Mouse (Mus musculus) skeletal muscle tissue, postnatal 0 days (tissue): ENCODE data around the gene Sppl2b. TPM values are rescaled to one million over a fixed set of nuclear protein-coding genes. Genes with fewer than 3 reads are reported as not detected.

Source experiments
- microRNA counts: library from miRNA; unstranded; fragments of <30 nt; microRNA quantifications from one replicate; lab custom pipeline; 2015
- microRNA-seq, 2 experiments: library from miRNA; unstranded; fragments of <30 nt; microRNA quantifications; one replicate each; pipeline ENCODE4; 2016
- polyA plus RNA-seq: library from polyadenylated mRNA; unstranded; fragments of >200 nt; fragmentation: Nextera tagmentation; extraction: Ambion mirVana; gene quantifications from 2 replicates; pipeline ENCODE4 v1.2.1, GENCODE M21; 2015

Gene Sppl2b
- 20.0 and 20.7 TPM in 2 replicates for polyA plus RNA-seq

DNA sequence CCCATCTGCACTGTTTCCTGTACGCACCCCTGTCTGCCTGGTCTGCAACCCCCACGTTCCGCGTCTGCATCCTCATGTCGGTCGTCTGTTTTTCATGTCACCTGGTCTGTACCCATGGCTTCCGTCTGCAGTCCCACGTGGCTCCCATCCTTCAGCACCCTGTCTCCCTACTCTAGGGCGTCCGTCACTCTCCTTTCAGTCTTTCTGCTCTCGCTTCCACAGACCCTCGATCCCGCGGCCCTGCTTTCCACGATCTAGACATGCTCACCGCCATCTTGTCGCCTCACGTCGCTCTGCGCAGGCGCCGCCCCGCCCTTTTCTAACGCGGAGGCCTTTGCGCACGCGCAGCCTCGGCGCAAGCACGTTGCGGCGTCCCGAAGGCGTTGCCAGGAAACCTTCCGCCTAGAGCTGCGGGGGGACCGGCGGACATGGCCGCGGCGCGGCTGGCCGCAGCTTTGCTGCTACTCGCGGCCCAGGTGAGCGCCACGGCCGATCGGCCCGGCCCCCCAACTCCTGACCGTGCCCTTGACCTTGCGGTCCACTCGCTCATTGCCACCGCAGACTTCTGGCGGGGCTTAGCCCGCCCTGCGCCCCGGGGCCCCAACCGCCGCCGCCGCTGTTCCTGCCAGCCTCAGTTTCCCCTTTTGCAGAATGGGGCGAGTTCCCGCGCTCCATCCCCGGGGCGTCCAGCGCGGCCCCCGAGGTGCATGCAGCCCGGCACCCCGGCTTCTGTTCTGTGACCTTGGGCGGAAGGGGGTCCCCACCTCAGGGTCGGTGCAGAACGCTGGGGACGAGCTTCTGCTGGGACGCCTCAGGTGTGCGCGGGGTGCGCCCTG is at the start of gene Sppl2b, which contains the start of gene Lsm7:
Sppl2b (plus strand) TSS at position 363 of the 836 bp plus-strand sequence.
Lsm7 (minus strand) TSS at position 297 of the 836 bp plus-strand sequence.

DNA sequence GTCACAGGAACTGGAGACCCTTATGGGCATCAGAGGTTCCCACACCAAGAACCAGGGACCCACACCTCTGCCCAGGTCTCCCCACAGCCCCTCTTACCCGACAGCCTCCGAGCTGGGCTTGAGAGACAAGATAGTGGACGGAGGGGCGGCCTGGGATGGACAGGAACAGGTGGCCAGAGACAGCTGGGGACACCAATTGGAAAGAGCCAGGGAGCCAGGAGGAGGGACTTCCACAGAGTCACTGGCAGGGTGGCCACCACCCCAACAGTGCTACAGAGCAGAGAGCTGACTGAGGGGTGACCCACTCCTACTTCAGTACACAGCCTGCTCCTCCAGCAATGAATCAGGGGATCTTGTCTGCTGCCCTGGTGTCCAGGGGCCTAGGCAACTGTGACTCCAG is 41.7 kb upstream of the Sppl2b start, which contains the start of gene Jsrp1:
Jsrp1 (minus strand) TSS at position 133 of the 400 bp plus-strand sequence.

DNA sequence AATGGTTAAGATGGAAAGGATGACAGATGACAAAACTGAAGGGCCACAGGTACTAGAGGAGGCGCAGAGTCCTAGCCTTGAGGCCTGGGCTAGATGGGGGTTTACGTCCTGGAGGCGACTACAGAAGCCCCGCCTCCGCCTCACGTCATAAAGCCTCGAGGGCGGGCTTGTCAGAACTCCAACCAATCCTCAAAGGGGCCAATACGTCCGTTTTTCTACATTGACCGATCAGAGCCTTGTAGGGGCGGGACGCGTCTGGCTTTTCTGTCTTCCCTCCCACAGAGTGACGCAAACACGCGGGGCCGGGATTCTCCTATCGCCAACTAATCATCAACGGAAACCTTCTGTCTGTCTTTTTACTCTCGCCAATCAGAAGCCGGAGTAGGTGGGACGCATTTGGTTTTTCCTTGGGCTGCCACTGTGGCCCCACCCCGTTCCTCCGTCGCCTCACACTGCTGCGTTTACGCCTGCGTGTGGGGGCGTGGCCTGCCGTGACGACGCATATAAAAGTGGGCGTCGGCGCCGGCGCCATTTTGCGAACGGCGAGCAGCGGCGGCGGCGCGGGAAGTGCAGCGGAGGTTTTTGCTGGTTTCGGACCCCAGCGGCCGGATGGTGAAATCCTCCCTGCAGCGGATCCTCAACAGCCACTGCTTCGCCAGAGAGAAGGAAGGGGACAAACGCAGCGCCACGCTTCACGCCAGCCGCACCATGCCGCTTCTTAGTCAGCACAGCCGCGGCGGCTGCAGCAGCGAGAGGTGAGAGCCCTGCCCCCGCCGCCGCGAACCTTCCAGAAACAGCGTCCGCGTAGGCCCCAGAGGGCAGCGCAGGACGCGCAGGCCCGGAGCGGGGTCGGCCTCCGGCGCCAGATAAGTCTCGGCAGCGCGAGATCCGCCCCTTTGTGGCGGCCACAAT is 28.7 kb upstream of the Sppl2b start, which contains the start of gene Oaz1:
Oaz1 (plus strand) TSS at position 506 of the 912 bp plus-strand sequence.

DNA sequence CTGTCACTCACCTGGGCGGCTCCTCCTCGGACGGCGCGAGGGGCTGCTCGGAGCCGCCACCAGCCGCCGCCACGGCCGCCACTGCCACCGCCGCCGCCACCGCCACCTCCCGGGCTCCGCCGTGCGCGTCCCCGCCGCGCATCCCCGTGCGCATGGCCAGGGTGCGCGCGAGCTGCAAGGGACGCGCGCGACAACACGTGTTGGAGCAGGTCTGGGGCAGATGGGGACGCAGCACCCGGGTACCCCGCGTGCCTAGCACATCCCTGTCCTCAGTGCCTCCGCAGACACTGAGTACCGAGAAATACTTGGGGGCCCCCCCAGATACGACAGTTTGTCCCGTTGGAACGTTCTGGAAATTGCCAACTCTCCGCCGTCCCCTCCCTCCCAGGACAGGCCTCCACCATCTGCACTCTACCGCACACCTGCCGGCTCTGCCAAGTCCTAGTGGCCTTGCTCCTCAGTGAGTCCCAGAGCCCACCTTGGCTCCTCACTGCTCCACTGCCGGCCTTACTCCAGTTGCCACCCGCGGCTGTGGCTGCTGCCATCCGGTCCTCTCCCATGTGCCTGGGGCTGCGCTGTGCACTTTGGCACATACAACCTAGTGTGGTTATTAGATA is 11.0 kb upstream of the Sppl2b start, which contains the start of gene Lingo3:
Lingo3 (minus strand) TSS at position 109 of the 617 bp plus-strand sequence.

GRCm38 (mm10) chr10:80871581-80871980 is 16.5 kb downstream of the Sppl2b start, which contains the start of gene Tmprss9:
Gene Tmprss9, plus strand, starts transcription at chr10:80871848.

GRCm38 (mm10) chr10:80900318-80901247 is 45.5 kb downstream of the Sppl2b start, which contains the start of gene Timm13:
Gene Timm13, minus strand, starts transcription at chr10:80900969.

DNA sequence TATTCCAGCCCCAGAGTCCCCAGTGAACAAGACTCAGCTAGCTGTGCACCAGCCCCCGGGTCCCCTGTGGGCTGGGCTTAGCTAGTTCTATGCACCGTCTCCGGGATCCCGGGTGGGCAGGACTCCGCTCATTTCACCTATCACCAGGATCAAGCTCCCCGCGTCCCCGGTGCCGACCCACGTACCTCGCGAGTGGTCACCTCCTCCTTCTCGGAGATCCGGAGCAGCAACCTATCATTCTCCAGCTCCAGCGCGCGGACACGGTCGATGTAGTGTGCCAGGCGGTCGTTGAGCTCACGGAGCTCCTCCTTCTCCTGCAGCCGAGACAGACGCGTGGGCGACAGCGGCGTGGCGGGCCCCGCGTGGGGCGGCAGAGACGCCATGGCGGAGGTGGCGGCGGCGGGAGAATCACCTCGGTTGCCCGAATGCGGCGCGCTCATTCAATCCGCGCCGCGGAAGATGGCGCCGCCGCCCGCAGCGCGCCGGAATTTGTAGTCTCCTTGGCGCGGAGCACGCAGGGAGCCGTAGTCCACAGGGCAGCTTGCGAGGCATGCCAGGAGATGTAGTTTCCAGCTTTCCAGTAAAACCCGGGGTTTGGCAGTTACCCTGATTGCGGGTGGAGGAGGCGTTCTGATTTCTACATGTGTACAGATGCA is 62.8 kb downstream of the Sppl2b start, which contains the start of gene Lmnb2:
Lmnb2 (minus strand) TSS at position 467 of the 656 bp plus-strand sequence.

MicroRNAs within 50 kb of the gene (microRNA counts, 519-probe panel; counts per million panel counts)
- 296 counts per million, percentile 58 among the panel's probes with 10 or more counts for microRNA mmu-miR-1982 (lab: Ali Mortazavi, UCI)

Small RNAs within 50 kb of the gene (microRNA-seq; reads per million reads assigned to microRNA genes)
- 3.0 to 5.4 reads per million in 2 experiments for gene Mir1982

Other genes starting within 250 kb of the Sppl2b start
- 0.87 and 1.2 TPM in 2 replicates for gene Gm49322, start 249.3 kb upstream of the Sppl2b start, polyA plus RNA-seq
- 93.0 and 102 TPM in 2 replicates for gene Csnk1g2, start 232.4 kb upstream of the Sppl2b start, polyA plus RNA-seq
- 31.9 and 36.3 TPM in 2 replicates for gene Btbd2, start 198.2 kb upstream of the Sppl2b start, polyA plus RNA-seq
- 132 and 139 TPM in 2 replicates for gene Mknk2, start 177.2 kb upstream of the Sppl2b start, polyA plus RNA-seq
- 19.4 and 20.4 TPM in 2 replicates for gene Mob3a, start 153.3 kb upstream of the Sppl2b start, polyA plus RNA-seq
- gene Izumo4, start 153.1 kb upstream of the Sppl2b start, polyA plus RNA-seq = 7.5 and 10.2 TPM in 2 replicates
- 31.6 and 35.9 TPM in 2 replicates for gene Ap3d1, start 113.0 kb upstream of the Sppl2b start, polyA plus RNA-seq
- 8.6 and 10.6 TPM in 2 replicates for gene Dot1l, start 100.1 kb upstream of the Sppl2b start, polyA plus RNA-seq
- 28.5 and 34.2 TPM in 2 replicates for gene Sf3a2, start 57.1 kb upstream of the Sppl2b start, polyA plus RNA-seq
- 44.2 and 55.6 TPM in 2 replicates for gene Plekhj1, start 56.6 kb upstream of the Sppl2b start, polyA plus RNA-seq
- gene Amh, start 50.0 kb upstream of the Sppl2b start, polyA plus RNA-seq = not detected in 2 replicates
- gene Jsrp1, start 41.8 kb upstream of the Sppl2b start, polyA plus RNA-seq = 278 and 284 TPM in 2 replicates
- gene Oaz1, start 28.6 kb upstream of the Sppl2b start, polyA plus RNA-seq = 1,304 and 1,343 TPM in 2 replicates
- gene Lingo3, start 11.2 kb upstream of the Sppl2b start, polyA plus RNA-seq = 8.9 and 10.0 TPM in 2 replicates
- 171 and 175 TPM in 2 replicates for gene Lsm7, start 66 bp upstream of the Sppl2b start, polyA plus RNA-seq
- gene Tmprss9, start 16.6 kb downstream of the Sppl2b start, polyA plus RNA-seq = not detected in 2 replicates
- 239 and 241 TPM in 2 replicates for gene Timm13, start 45.7 kb downstream of the Sppl2b start, polyA plus RNA-seq
- gene Lmnb2, start 63.0 kb downstream of the Sppl2b start, polyA plus RNA-seq = 23.4 and 25.6 TPM in 2 replicates
- 24.5 and 29.0 TPM in 2 replicates for gene Gadd45b, start 74.8 kb downstream of the Sppl2b start, polyA plus RNA-seq
- 1.6 TPM in 2 replicates for gene Gng7, start 159.7 kb downstream of the Sppl2b start, polyA plus RNA-seq
- gene Diras1, start 170.4 kb downstream of the Sppl2b start, polyA plus RNA-seq = 0.06 TPM in 1 of 2 replicates, not detected in the other
- 7.3 and 9.2 TPM in 2 replicates for gene Slc39a3, start 182.2 kb downstream of the Sppl2b start, polyA plus RNA-seq
- 117 and 131 TPM in 2 replicates for gene Sgta, start 204.9 kb downstream of the Sppl2b start, polyA plus RNA-seq
- gene Thop1, start 214.8 kb downstream of the Sppl2b start, polyA plus RNA-seq = 34.9 and 40.3 TPM in 2 replicates
- gene Creb3l3, start 243.6 kb downstream of the Sppl2b start, polyA plus RNA-seq = 0.54 and 1.2 TPM in 2 replicates